ENCODE assay signal across 11 mouse cellular contexts in the genomic region with DNA sequence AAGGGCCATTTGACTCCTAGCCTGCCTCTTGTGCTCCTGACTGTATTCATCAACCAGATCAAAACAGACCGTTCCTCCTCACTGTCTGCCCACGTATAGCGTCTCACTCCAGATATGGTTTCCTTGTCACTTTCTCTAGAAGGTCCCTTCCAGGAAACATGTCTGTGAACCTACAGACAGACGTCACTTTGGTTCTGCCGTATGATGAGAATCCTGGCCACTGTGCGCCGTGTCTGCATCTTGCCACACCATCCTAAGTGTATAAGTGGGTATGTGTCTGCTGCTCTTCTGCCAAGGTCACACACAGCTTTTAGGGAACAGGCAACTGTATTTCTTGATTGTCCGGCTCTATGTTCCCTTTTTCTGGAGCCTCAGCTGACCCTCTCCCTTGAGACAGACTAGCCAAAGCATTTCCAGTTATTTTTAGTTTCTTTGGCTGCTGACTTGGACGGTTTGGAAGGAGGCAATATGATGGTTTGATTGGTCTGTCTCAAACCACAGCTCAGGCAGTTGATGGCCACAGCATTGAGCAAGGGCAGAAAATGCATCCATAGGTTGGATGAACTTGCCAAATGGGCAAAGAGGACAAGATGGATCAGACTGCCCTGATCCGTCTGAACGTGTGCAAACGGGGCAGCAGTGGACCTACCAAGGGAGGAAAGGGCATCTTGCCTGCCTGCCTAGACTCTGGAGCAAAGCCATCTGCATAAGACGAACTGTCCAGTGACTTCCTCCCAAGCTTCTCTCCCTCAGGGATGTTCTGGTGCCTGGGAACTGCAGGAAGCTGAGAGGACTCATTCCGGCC. TPM values are rescaled to one million over a fixed set of nuclear protein-coding genes. Genes with fewer than 3 reads are reported as not detected.
DNase-seq lines count a peak whose midpoint lies in the region; ATAC-seq and TF ChIP-seq lines count a peak whose summit lies in the region.
"Had no signal": no experiment of that assay in that cellular context is flagged by ENCODE, and none has a peak within 500 bp of the region (broad histone marks: within the 10 kb centered on the region; RNA-seq: fewer than 3 reads in every experiment).

No protein-coding gene starts in this region.

- H3K9ac ChIP-seq in heart, embryonic 12.5 days = no peak overlapping the region
- peak overlapping the region; percentile 36; the same call in 1 of the 2 replicates for H3K9ac ChIP-seq in heart, adult 2 months (ENCODE audit: low read depth, low read length)
- no peak overlapping the region for H3K9ac ChIP-seq in kidney, postnatal 0 days (ENCODE audit: low read depth, low read length)
- H3K9ac ChIP-seq in forebrain, postnatal 0 days = no peak overlapping the region
- H3K9ac ChIP-seq in intestine, embryonic 16.5 days (ENCODE audit: low read depth, low read length) = no peak overlapping the region
- H3K9ac ChIP-seq: heart, embryonic 13.5 days; neural tube, embryonic 15.5 days had no signal

- WGBS in heart, embryonic 12.5 days = 64% methylated on average over 14 of the region's 14 CpGs
- 16% methylated on average over 14 of the region's 14 CpGs for WGBS in heart, adult 2 months
- WGBS in kidney, postnatal 0 days = 70% methylated on average over 14 of the region's 14 CpGs
- WGBS in forebrain, postnatal 0 days = 92% methylated on average over 14 of the region's 14 CpGs
- WGBS in intestine, embryonic 16.5 days = 81% methylated on average over 14 of the region's 14 CpGs

- peak; percentile 98 for DNase-seq in heart, adult 11 months
- DNase-seq in NIH3T3 (ENCODE audit: low read depth) = peak; percentile 22
- peak; percentile 64 to 65 for DNase-seq in heart, adult 2 months
- peak; percentile 17 for DNase-seq in kidney, postnatal 0 days (ENCODE audit: low spot score)
- DNase-seq in forebrain, postnatal 0 days = no peak

- H3K4me2 ChIP-seq in heart, embryonic 12.5 days = no peak overlapping the region
- no peak overlapping the region for H3K4me2 ChIP-seq in kidney, postnatal 0 days (ENCODE audit: low read length)
- no peak overlapping the region for H3K4me2 ChIP-seq in forebrain, postnatal 0 days (ENCODE audit: low read depth)
- no peak overlapping the region for H3K4me2 ChIP-seq in intestine, embryonic 16.5 days (ENCODE audit: low read depth, low read length)
- H3K4me2 ChIP-seq: heart, embryonic 13.5 days; neural tube, embryonic 15.5 days had no signal

- no peak for ATAC-seq in heart, embryonic 12.5 days (ENCODE audit: insufficient number of reproducible peaks, low FRiP score)
- ATAC-seq in kidney, postnatal 0 days (replicated peaks; ENCODE audit: low FRiP score, low read depth) = no peak
- no peak for ATAC-seq in forebrain, postnatal 0 days
- ATAC-seq in inflammation-experienced regulatory T-cells, adult 6 months = no peak
- ATAC-seq in intestine, embryonic 16.5 days = no peak

- no peak overlapping the region for H3K4me3 ChIP-seq in heart, embryonic 12.5 days
- peak overlapping the region; percentile 13; the same call in 1 of the 2 replicates for H3K4me3 ChIP-seq in heart, adult 2 months
- no peak overlapping the region for H3K4me3 ChIP-seq in kidney, postnatal 0 days (replicated peaks; ENCODE audit: low read depth, low read length)
- H3K4me3 ChIP-seq in forebrain, postnatal 0 days (ENCODE audit: low read depth, low read length) = no peak overlapping the region
- no peak overlapping the region for H3K4me3 ChIP-seq in intestine, embryonic 16.5 days (ENCODE audit: low read length)
- H3K4me3 ChIP-seq: heart, embryonic 13.5 days; midbrain, embryonic 10.5 days; neural tube, embryonic 15.5 days had no signal

- TF ChIP-seq EP300 in heart, adult 2 months (IDR thresholded peaks at IDR 0.05; ENCODE audit: insufficient read depth, low read depth, low read length) = peak; percentile 42; the same call in 1 of the 2 replicates

- H3K27ac ChIP-seq in heart, embryonic 12.5 days (ENCODE audit: poor library complexity, severe bottlenecking) = no peak overlapping the region
- peak overlapping the region; percentile 78 for H3K27ac ChIP-seq in heart, adult 2 months
- H3K27ac ChIP-seq in kidney, postnatal 0 days = no peak overlapping the region
- H3K27ac ChIP-seq in forebrain, postnatal 0 days (ENCODE audit: low read depth, low read length) = no peak overlapping the region
- H3K27ac ChIP-seq in intestine, embryonic 16.5 days (ENCODE audit: low read length) = no peak overlapping the region
- H3K27ac ChIP-seq: heart, embryonic 13.5 days; midbrain, embryonic 10.5 days; neural tube, embryonic 15.5 days had no signal

- no peaks in the 10 kb centered on the region for H3K79me2 ChIP-seq in heart, adult 2 months (replicated peaks; ENCODE audit: control insufficient read depth, insufficient read depth, low read length)

- peaks cover 16% of the 10 kb centered on the region; the same call in 1 of the 2 replicates for H3K4me1 ChIP-seq in heart, embryonic 12.5 days (replicated peaks)
- peaks cover 22% of the 10 kb centered on the region for H3K4me1 ChIP-seq in heart, adult 2 months (ENCODE audit: control insufficient read depth, insufficient read depth, low read length)
- H3K4me1 ChIP-seq in kidney, postnatal 0 days (replicated peaks; ENCODE audit: insufficient read depth, low read length) = no peaks in the 10 kb centered on the region
- no peaks in the 10 kb centered on the region for H3K4me1 ChIP-seq in forebrain, postnatal 0 days (ENCODE audit: insufficient read depth)
- H3K4me1 ChIP-seq in intestine, embryonic 16.5 days (ENCODE audit: control insufficient read depth, insufficient read depth, low read length) = no peaks in the 10 kb centered on the region
- H3K4me1 ChIP-seq: neural tube, embryonic 15.5 days had no signal

- H3K36me3 ChIP-seq in heart, embryonic 12.5 days = peaks cover 10% of the 10 kb centered on the region
- peaks cover 13% of the 10 kb centered on the region for H3K36me3 ChIP-seq in heart, adult 2 months (ENCODE audit: control insufficient read depth, insufficient read depth, low read length)
- no peaks in the 10 kb centered on the region for H3K36me3 ChIP-seq in kidney, postnatal 0 days (ENCODE audit: insufficient read depth, low read length)
- peaks cover 10% of the 10 kb centered on the region for H3K36me3 ChIP-seq in forebrain, postnatal 0 days (ENCODE audit: insufficient read depth)
- H3K36me3 ChIP-seq in intestine, embryonic 16.5 days (ENCODE audit: control insufficient read depth, insufficient read depth, low read length) = 0 out of 2 replicates have a peak, but pooled peaks cover 3% of the 10 kb centered on the region

- intact Hi-C loops in heart, adult 2 months (cut with DNase I) = loop anchor here (2.0 kb wide), 1 partner anchor 36 kb away; no protein-coding TSS in a partner anchor

- H3K9me3 ChIP-seq in heart, embryonic 12.5 days (replicated peaks) = no peaks in the 10 kb centered on the region
- H3K9me3 ChIP-seq in kidney, postnatal 0 days (replicated peaks; ENCODE audit: low read length) = no peaks in the 10 kb centered on the region
- no peaks in the 10 kb centered on the region for H3K9me3 ChIP-seq in forebrain, postnatal 0 days (ENCODE audit: low read length)
- no peaks in the 10 kb centered on the region for H3K9me3 ChIP-seq in intestine, embryonic 16.5 days (ENCODE audit: control insufficient read depth, low read length)
- H3K9me3 ChIP-seq: heart, embryonic 13.5 days; midbrain, embryonic 10.5 days; neural tube, embryonic 15.5 days had no signal

- no peak for TF ChIP-seq POLR2A in heart, adult 2 months (IDR thresholded peaks at IDR 0.05; ENCODE audit: insufficient read depth, low read depth, low read length)

- TF ChIP-seq CTCF in heart, adult 2 months (IDR thresholded peaks at IDR 0.05) = no peak
- no peak for TF ChIP-seq CTCF in kidney, postnatal 0 days (IDR thresholded peaks at IDR 0.05; ENCODE audit: low read depth)
- TF ChIP-seq CTCF in forebrain, postnatal 0 days (IDR thresholded peaks at IDR 0.05; ENCODE audit: low read depth) = no peak

- no peaks in the 10 kb centered on the region for H3K27me3 ChIP-seq in heart, embryonic 12.5 days (replicated peaks)
- no peaks in the 10 kb centered on the region for H3K27me3 ChIP-seq in heart, adult 2 months (ENCODE audit: control insufficient read depth, insufficient read depth, low read length)
- H3K27me3 ChIP-seq in kidney, postnatal 0 days (ENCODE audit: insufficient read depth, low read length) = no peaks in the 10 kb centered on the region
- H3K27me3 ChIP-seq in forebrain, postnatal 0 days (ENCODE audit: insufficient read depth, low read length) = no peaks in the 10 kb centered on the region
- no peaks in the 10 kb centered on the region for H3K27me3 ChIP-seq in intestine, embryonic 16.5 days (replicated peaks; ENCODE audit: control insufficient read depth, insufficient read depth, low read length)
- H3K27me3 ChIP-seq: heart, embryonic 13.5 days; neural tube, embryonic 15.5 days had no signal

RNA-seq across cellular contexts. Expression of gene Nampt, which starts 37.6 kb away (rescaled TPM):
- polyA plus RNA-seq in heart, embryonic 12.5 days (2016; fragmentation: Nextera tagmentation; extraction: Ambion mirVana) = 18.9 TPM in 2 replicates
- total RNA-seq in heart, adult 2 months (2021) = 100 to 1,000 TPM; 115 to 153 TPM
- polyA plus RNA-seq in heart, adult 2 months (2012; rRNA removed) = 37.2 and 79.2 TPM in 2 replicates
- 25.8 and 26.8 TPM in 2 replicates for polyA plus RNA-seq in kidney, postnatal 0 days (2015; fragmentation: Nextera tagmentation; extraction: Ambion mirVana)
- 47.2 and 55.1 TPM in 2 replicates for total RNA-seq in forebrain, postnatal 0 days (2014; rRNA removed)
- polyA plus RNA-seq in forebrain, postnatal 0 days (2015; fragmentation: Nextera tagmentation; extraction: Ambion mirVana) = 28.6 and 28.9 TPM in 2 replicates
- polyA plus RNA-seq in inflammation-experienced regulatory T-cells, adult 6 months (2017; shearing (Covaris generic)) = 10 to 100 TPM; 31.6 to 32.8 (median 32.4) TPM
- 29.7 and 30.0 TPM in 2 replicates for polyA plus RNA-seq in intestine, embryonic 16.5 days (2015; fragmentation: Nextera tagmentation; extraction: Ambion mirVana)
